Mouse (Mus musculus) spleen, adult 2 months (tissue): ENCODE measurements around the gene Ccdc9. TPM values are rescaled to one million over a fixed set of nuclear protein-coding genes. Genes with fewer than 3 reads are reported as not detected.
A peak's percentile ranks its signal among the peaks of the same experiment; 100 is the strongest.

Experiments used
- DNase-seq, 2 experiments: peaks; one replicate each; pipeline versions ENCODE4 v3.0.0 to v3.0.0-alpha.2; 2012 to 2021; ENCODE audit warnings: low spot score in 2 of 2, low read depth in 1 of 2
- H3K27ac ChIP-seq: fragments of 200-500 bp; 2 replicates; pipeline ENCODE4 v1.5.1; 2012; ENCODE audit warnings: low read length, inconsistent platforms; ENCODE audit not compliant: insufficient read depth
- H3K27me3 ChIP-seq: fragments of 200-500 bp; 2 replicates; pipeline ENCODE4 v1.6.1; 2012; ENCODE audit warnings: mild to moderate bottlenecking, moderate library complexity, low read length, inconsistent platforms; ENCODE audit not compliant: control insufficient read depth, insufficient read depth
- H3K36me3 ChIP-seq: fragments of 200-500 bp; 2 replicates; pipeline ENCODE4 v1.6.1; 2012; ENCODE audit warnings: mild to moderate bottlenecking, low read length, inconsistent platforms; ENCODE audit not compliant: control insufficient read depth, insufficient read depth
- H3K4me1 ChIP-seq: fragments of 200-500 bp; 2 replicates; pipeline ENCODE4 v1.6.1; 2011; ENCODE audit warnings: inconsistent platforms; ENCODE audit not compliant: control insufficient read depth, insufficient read depth, insufficient read length
- H3K4me3 ChIP-seq: fragments of 200-500 bp; 2 replicates; pipeline ENCODE4 v1.5.1; 2011; ENCODE audit warnings: mild to moderate bottlenecking, inconsistent platforms; ENCODE audit not compliant: insufficient read depth, insufficient read length; ENCODE audit errors: extremely low read depth
- CTCF ChIP-seq: fragments of 200-500 bp; IDR thresholded peaks from 2 replicates; pipeline ENCODE4 v1.5.1; 2011; ENCODE audit warnings: mild to moderate bottlenecking, inconsistent platforms; ENCODE audit not compliant: insufficient read depth, insufficient read length, insufficient replicate concordance; ENCODE audit errors: extremely low read depth
- POLR2A ChIP-seq: fragments of 200-500 bp; IDR thresholded peaks from 2 replicates; pipeline ENCODE4 v1.6.1; 2011; ENCODE audit warnings: low read depth, low read length, inconsistent platforms
- WGBS: fragments of 180-500 bp; shearing (Covaris S2); methylation state at CpG from one replicate; pipeline ENCODE4 v1.1.7; 2018; 5-methylcytosine and 5-hydroxymethylcytosine counted together
- polyA plus RNA-seq: library from polyadenylated mRNA; depleted of rRNA; stranded (reverse); fragments of >200 nt; gene quantifications from 2 replicates; pipeline ENCODE4 v1.2.3, GENCODE M21; 2012

Gene Ccdc9
- polyA plus RNA-seq, 1 experiment, result 32.4 TPM

DNA sequence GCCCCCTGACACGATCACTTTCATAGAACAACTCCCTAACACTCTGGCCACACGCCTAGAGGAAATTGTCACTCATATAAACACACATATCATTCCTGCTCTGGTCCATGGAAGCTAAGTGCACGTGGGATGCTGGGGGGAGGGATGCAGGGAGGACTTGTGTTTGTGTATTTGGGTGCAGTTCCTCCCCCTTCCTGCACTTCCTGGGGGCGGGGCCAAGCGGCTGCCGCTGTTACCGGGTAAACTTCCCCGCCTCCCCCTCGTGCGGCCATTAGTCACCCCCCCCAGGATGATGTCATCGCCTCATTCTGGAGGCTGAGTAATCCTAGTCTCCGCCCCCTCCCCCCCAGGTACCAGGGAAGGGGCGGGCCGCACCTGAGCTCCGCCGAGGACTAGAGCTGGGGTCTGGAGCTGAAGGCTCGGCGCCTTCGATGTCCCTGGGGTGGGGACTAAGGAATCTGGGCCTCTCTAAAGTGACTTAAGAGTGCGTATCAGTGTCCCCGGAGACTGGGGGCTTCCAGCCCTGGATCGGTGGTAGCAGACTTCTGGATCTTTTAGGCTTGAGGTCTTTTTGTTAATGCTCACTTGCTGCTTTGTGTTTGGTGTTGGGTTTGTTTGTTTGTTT, 10.3 kb upstream of the Ccdc9 start:
- peak overlapping the region; percentile 54; the same call in 1 of the 2 replicates for H3K4me3 ChIP-seq
- H3K4me1 ChIP-seq, result peaks cover 14% of the 10 kb centered on the region
- WGBS, result 4% methylated on average over 22 of the region's 22 CpGs
- no peaks in the 10 kb centered on the region for H3K36me3 ChIP-seq
- peak overlapping the region; percentile 56 for H3K27ac ChIP-seq
- no peaks in the 10 kb centered on the region for H3K27me3 ChIP-seq
- peak; percentile 87 to 88 for DNase-seq
- TF ChIP-seq CTCF, result peak; percentile 33; the same call in 1 of the 2 replicates
- TF ChIP-seq POLR2A, result no peak

DNA sequence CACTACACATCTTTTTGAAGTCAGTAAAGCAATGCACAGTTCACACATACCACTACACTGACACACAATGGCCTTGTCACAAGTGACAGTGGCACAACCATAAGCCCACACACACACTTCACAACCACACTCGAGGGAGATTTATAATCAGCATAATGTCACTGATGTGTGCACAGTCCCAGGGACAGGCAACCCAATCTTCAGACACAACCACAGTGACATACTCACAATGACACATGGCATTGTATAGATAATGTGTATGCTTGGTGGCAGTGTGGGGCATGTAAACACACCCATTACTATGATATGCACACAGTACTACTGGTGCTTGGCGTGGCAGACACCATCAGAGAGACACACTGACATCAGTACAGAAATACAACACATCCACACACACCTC, 9.6 kb upstream of the Ccdc9 start:
- Histone ChIP-seq H3K27ac (peak overlapping the region; percentile 46), H3K4me3 (no peak overlapping the region), H3K4me1 (peaks cover 14% of the 10 kb centered on the region), H3K36me3 (no peaks in the 10 kb centered on the region), H3K27me3 (no peaks in the 10 kb centered on the region)
- TF ChIP-seq CTCF (no peak), POLR2A (no peak)
- 39% methylated on average over 2 of the region's 2 CpGs for WGBS
- DNase-seq, result no peak

DNA sequence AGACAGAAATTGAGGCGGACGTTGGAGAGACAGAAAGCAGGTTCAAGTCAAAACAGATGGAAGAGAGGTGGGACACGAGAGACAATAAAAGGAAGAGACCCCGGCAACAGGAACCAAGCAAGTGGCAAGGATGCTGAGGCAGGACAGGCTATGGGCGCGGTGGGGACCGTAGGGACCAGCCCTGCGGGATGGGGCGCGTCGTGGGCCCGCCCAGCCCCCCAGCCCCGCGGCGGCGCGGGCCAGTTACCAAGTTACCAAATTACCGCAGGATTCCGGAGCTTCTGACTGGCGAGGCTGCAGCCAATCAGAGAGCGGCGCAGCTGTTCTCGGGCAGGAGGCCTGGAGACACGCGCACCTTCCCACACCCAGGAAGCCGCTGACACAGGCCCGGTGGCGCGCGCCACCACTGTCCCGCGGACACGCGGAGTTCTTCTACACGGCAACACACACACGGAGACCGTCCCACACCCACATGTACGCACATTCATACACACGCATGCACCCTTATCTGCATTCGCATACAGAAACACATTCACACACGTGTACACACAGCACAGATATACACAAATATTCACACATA, 8.8 kb upstream of the Ccdc9 start:
- Histone ChIP-seq H3K4me3 (peak overlapping the region; percentile 61), H3K4me1 (peaks cover 14% of the 10 kb centered on the region), H3K27ac (peak overlapping the region; percentile 86), H3K27me3 (no peaks in the 10 kb centered on the region), H3K36me3 (no peaks in the 10 kb centered on the region)
- TF ChIP-seq CTCF (no peak), POLR2A (peak; percentile 45)
- DNase-seq, result peak in 1 of 2 experiments; percentile 80
- 1% methylated on average over 41 of the region's 41 CpGs for WGBS

DNA sequence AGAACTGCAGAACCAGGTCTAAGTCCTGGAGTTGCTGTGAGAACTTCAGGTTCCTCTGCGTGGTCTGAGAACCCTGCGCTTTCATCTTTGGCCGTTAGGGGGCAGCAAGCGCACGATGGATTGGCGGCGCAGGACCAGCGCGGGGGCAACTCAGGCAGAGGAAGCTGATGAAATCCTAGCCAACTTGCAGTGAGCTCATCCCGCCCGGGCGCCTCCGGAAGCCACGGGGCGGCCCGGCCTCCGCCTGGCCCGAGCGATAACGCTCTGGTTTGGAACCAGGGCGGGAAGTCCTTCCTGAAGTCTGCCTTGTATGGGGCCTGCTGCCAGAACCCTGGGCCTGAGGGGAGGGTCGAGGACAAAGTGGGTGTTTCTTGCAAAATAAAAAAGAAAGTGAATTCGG, 8.2 kb upstream of the Ccdc9 start:
- under 1% methylated on average over 23 of the region's 23 CpGs for WGBS
- H3K4me1 ChIP-seq, result peaks cover 13% of the 10 kb centered on the region

DNA sequence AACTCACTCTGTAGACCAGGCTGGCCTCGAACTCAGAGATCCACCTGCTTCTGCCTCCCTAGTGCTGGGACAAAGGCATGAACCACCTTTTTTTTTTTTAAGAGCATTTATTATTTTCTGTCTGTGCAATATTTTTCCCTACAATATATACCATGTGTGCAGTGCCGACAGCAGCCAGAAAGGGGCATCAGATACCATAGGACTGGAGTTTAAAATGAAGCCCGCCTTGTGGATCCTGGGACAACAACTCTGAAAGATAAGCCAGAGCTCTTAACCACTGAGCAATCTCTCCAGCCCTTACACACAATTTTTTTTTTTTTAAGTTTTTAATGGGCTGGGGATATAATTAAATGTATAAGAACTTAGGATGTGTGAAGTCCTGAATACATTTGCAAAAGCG, 7.8 kb upstream of the Ccdc9 start:
- TF ChIP-seq CTCF (peak; percentile 26; the same call in 1 of the 2 replicates), POLR2A (no peak)
- no peak overlapping the region for H3K4me3 ChIP-seq
- 14% methylated on average over 4 of the region's 4 CpGs for WGBS
- peak overlapping the region; percentile 34; the same call in 1 of the 2 replicates for H3K27ac ChIP-seq
- DNase-seq, result no peak
- no peaks in the 10 kb centered on the region for H3K27me3 ChIP-seq
- H3K4me1 ChIP-seq, result peaks cover 8% of the 10 kb centered on the region; the same call in 1 of the 2 replicates
- no peaks in the 10 kb centered on the region for H3K36me3 ChIP-seq

More for the DNA sequence above, 8.2 kb upstream of the Ccdc9 start:
- DNase-seq, result peak; percentile 83 to 91
- Histone ChIP-seq H3K27ac (peak overlapping the region; percentile 86), H3K27me3 (no peaks in the 10 kb centered on the region), H3K36me3 (no peaks in the 10 kb centered on the region), H3K4me3 (peak overlapping the region; percentile 61)
- TF ChIP-seq POLR2A, result no peak
- TF ChIP-seq CTCF, result peak; percentile 98

DNA sequence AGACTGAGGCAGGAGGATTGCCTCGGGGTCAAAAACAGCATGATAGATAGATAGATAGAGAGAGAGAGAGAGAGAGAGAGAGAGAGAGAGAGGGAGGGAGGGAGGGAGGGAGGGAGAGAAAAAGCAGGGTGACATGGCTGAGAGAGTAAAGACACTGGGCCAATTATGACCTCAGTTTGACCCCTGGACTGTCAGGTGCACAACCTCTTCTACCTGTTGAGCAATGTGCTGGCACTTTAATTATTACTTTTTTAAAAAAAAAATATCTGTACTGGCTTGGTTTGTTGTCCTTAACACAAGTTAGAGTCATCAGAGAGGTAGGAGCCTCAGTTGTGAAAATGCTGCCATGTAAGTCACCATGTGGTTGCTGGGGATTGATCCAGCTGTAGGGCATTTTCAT, 1.2 kb upstream of the Ccdc9 start:
- Histone ChIP-seq H3K36me3 (peaks cover 10% of the 10 kb centered on the region), H3K27ac (no peak overlapping the region), H3K4me1 (peaks cover 7% of the 10 kb centered on the region; the same call in 1 of the 2 replicates), H3K27me3 (no peaks in the 10 kb centered on the region), H3K4me3 (no peak overlapping the region)
- WGBS, result 75% methylated on average over 1 of the region's 1 CpGs
- no peak for DNase-seq
- no peak for TF ChIP-seq POLR2A
- no peak for TF ChIP-seq CTCF

DNA sequence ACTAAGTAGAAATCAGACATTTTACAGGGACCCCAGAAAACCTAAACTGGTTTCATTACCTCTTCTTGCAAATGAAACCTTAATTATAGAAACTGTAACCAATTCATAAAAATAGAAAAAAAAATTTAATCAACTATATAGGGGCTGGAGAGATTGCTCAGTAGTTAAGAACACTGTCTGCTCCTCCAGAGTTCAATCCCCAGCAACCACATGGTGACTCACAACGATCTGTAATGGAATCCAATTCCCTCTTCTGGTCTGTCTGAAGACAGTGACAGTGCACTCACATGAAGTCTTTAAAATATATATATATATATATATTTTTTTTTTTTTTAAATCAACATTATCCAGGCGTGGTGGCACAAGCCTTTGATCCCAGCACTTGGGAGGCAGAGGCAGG, 421 bp upstream of the Ccdc9 start:
- no peak for DNase-seq
- Histone ChIP-seq H3K4me3 (peak overlapping the region; percentile 72), H3K27ac (peak overlapping the region; percentile 89), H3K27me3 (no peaks in the 10 kb centered on the region), H3K36me3 (peaks cover 18% of the 10 kb centered on the region), H3K4me1 (peaks cover 7% of the 10 kb centered on the region; the same call in 1 of the 2 replicates)
- TF ChIP-seq POLR2A (no peak), CTCF (no peak)
- WGBS, result 62% methylated on average over 2 of the region's 2 CpGs
